ENCODE assay signal across 8 mouse cellular contexts in genomic region chr3:88685958-88686451, GRCm38 (mm10). TPM values are rescaled to one million over a fixed set of nuclear protein-coding genes. Genes with fewer than 3 reads are reported as not detected.
DNase-seq lines count a peak whose midpoint lies in the region; ATAC-seq and TF ChIP-seq lines count a peak whose summit lies in the region.

No protein-coding gene starts in this region.

- H3K4me2 ChIP-seq in heart, embryonic 12.5 days: peak overlapping the region; percentile 91
- H3K4me2 ChIP-seq in heart, postnatal 0 days (ENCODE audit: low read depth, low read length): peak overlapping the region; percentile 83
- H3K4me2 ChIP-seq in limb, embryonic 13.5 days (replicated peaks): peak overlapping the region; percentile 97
- H3K4me2 ChIP-seq in midbrain, embryonic 12.5 days (replicated peaks): peak overlapping the region; percentile 84

- under 1% methylated on average over 44 of the region's 45 CpGs for WGBS in heart, embryonic 12.5 days
- under 1% methylated on average over 45 of the region's 45 CpGs for WGBS in heart, postnatal 0 days
- WGBS in limb, embryonic 13.5 days: under 1% methylated on average over 42 of the region's 45 CpGs
- WGBS in midbrain, embryonic 12.5 days: under 1% methylated on average over 44 of the region's 45 CpGs

- H3K4me1 ChIP-seq in heart, embryonic 12.5 days (replicated peaks): peaks cover 14% of the 10 kb centered on the region
- peaks cover 14% of the 10 kb centered on the region for H3K4me1 ChIP-seq in heart, postnatal 0 days (ENCODE audit: control insufficient read depth, insufficient read depth)
- H3K4me1 ChIP-seq in limb, embryonic 13.5 days: peaks cover 14% of the 10 kb centered on the region
- H3K4me1 ChIP-seq in midbrain, embryonic 12.5 days: peaks cover 24% of the 10 kb centered on the region

- peaks cover 33% of the 10 kb centered on the region for H3K36me3 ChIP-seq in heart, embryonic 12.5 days
- peaks cover 29% of the 10 kb centered on the region for H3K36me3 ChIP-seq in heart, postnatal 0 days (replicated peaks; ENCODE audit: control insufficient read depth, insufficient read depth, low read length)
- H3K36me3 ChIP-seq in limb, embryonic 13.5 days: peaks cover 34% of the 10 kb centered on the region
- peaks cover 31% of the 10 kb centered on the region for H3K36me3 ChIP-seq in midbrain, embryonic 12.5 days

- no peak for TF ChIP-seq EP300 in heart, postnatal 0 days (IDR thresholded peaks at IDR 0.05; ENCODE audit: low read depth)

- H3K27ac ChIP-seq in heart, embryonic 12.5 days (ENCODE audit: poor library complexity, severe bottlenecking): peak overlapping the region; percentile 98
- H3K27ac ChIP-seq in heart, postnatal 0 days (ENCODE audit: low read depth): peak overlapping the region; percentile 96
- H3K27ac ChIP-seq in limb, embryonic 13.5 days: peak overlapping the region; percentile 99
- peak overlapping the region; percentile 89 for H3K27ac ChIP-seq in midbrain, embryonic 12.5 days (replicated peaks)

- H3K27me3 ChIP-seq in heart, embryonic 12.5 days (replicated peaks): no peaks in the 10 kb centered on the region
- no peaks in the 10 kb centered on the region for H3K27me3 ChIP-seq in heart, postnatal 0 days (ENCODE audit: control insufficient read depth, insufficient read depth, low read length)
- no peaks in the 10 kb centered on the region for H3K27me3 ChIP-seq in limb, embryonic 13.5 days
- H3K27me3 ChIP-seq in midbrain, embryonic 12.5 days: no peaks in the 10 kb centered on the region

- no peak for DNase-seq in heart, adult 11 months
- peak; percentile 33 for DNase-seq in MEL-GATA-1-ER (ENCODE audit: extremely low read depth, low read depth)
- peak; percentile 73 for DNase-seq in embryo, embryonic 10.5 days (ENCODE audit: low spot score)
- DNase-seq in heart, postnatal 0 days (ENCODE audit: low spot score): peak; percentile 57
- peak; percentile 58 for DNase-seq in thymus, postnatal 14 days

- ATAC-seq in heart, embryonic 12.5 days (ENCODE audit: insufficient number of reproducible peaks, low FRiP score): peak; percentile 63
- ATAC-seq in heart, postnatal 0 days (ENCODE audit: insufficient read depth, low read depth): peak; percentile 57
- ATAC-seq in limb, embryonic 13.5 days (ENCODE audit: low FRiP score, low read depth): peak; percentile 80
- peak; percentile 64 for ATAC-seq in midbrain, embryonic 12.5 days (ENCODE audit: low FRiP score, low read depth)

- no peaks in the 10 kb centered on the region for H3K9me3 ChIP-seq in heart, embryonic 12.5 days (replicated peaks)
- H3K9me3 ChIP-seq in heart, postnatal 0 days (replicated peaks; ENCODE audit: control insufficient read depth, low read length): no peaks in the 10 kb centered on the region
- no peaks in the 10 kb centered on the region for H3K9me3 ChIP-seq in limb, embryonic 13.5 days
- H3K9me3 ChIP-seq in midbrain, embryonic 12.5 days: no peaks in the 10 kb centered on the region

- TF ChIP-seq CTCF in heart, postnatal 0 days (IDR thresholded peaks at IDR 0.05; ENCODE audit: low read depth): peak; percentile 4; the same call in 1 of the 2 replicates

- peak overlapping the region; percentile 99 for H3K9ac ChIP-seq in heart, embryonic 12.5 days
- H3K9ac ChIP-seq in heart, postnatal 0 days (replicated peaks; ENCODE audit: low read depth, low read length): peak overlapping the region; percentile 90
- H3K9ac ChIP-seq in limb, embryonic 13.5 days: peak overlapping the region; percentile 98
- peak overlapping the region; percentile 97 for H3K9ac ChIP-seq in midbrain, embryonic 12.5 days (replicated peaks)

- H3K4me3 ChIP-seq in heart, embryonic 12.5 days: peak overlapping the region; percentile 93
- peak overlapping the region; percentile 71 for H3K4me3 ChIP-seq in heart, postnatal 0 days (ENCODE audit: low read depth, low read length)
- H3K4me3 ChIP-seq in limb, embryonic 13.5 days: peak overlapping the region; percentile 99
- H3K4me3 ChIP-seq in midbrain, embryonic 12.5 days: peak overlapping the region; percentile 98

RNA-seq across cellular contexts. Expression of gene Khdc4, which starts 0.4 kb away (rescaled TPM):
- polyA plus RNA-seq in heart, embryonic 12.5 days (2016; fragmentation: Nextera tagmentation; extraction: Ambion mirVana): 75.3 and 75.6 TPM in 2 replicates
- total RNA-seq in heart, postnatal 0 days (2014; rRNA removed; ENCODE audit: low replicate concordance): 96.2 and 102 TPM in 2 replicates
- polyA plus RNA-seq in heart, postnatal 0 days (2015; fragmentation: Nextera tagmentation; extraction: Ambion mirVana): 44.4 and 46.2 TPM in 2 replicates
- polyA plus RNA-seq in limb, embryonic 13.5 days (2015; fragmentation: Nextera tagmentation; extraction: Ambion mirVana): 106 TPM in 2 replicates
- polyA plus RNA-seq in midbrain, embryonic 12.5 days (2016; fragmentation: Nextera tagmentation; extraction: Ambion mirVana): 122 and 123 TPM in 2 replicates

RNA-seq across cellular contexts. Expression of gene Rit1, which starts 30.6 kb away (rescaled TPM):
- 45.9 and 46.5 TPM in 2 replicates for polyA plus RNA-seq in heart, embryonic 12.5 days (2016; fragmentation: Nextera tagmentation; extraction: Ambion mirVana)
- total RNA-seq in heart, postnatal 0 days (2014; rRNA removed; ENCODE audit: low replicate concordance): 65.8 and 82.6 TPM in 2 replicates
- 85.4 and 119 TPM in 2 replicates for polyA plus RNA-seq in heart, postnatal 0 days (2015; fragmentation: Nextera tagmentation; extraction: Ambion mirVana)
- 50.1 and 51.1 TPM in 2 replicates for polyA plus RNA-seq in limb, embryonic 13.5 days (2015; fragmentation: Nextera tagmentation; extraction: Ambion mirVana)
- polyA plus RNA-seq in midbrain, embryonic 12.5 days (2016; fragmentation: Nextera tagmentation; extraction: Ambion mirVana): 43.6 and 44.7 TPM in 2 replicates

RNA-seq across cellular contexts. Expression of gene Rxfp4, which starts 33.1 kb away (rescaled TPM):
- polyA plus RNA-seq in heart, embryonic 12.5 days (2016; fragmentation: Nextera tagmentation; extraction: Ambion mirVana): not detected in 2 replicates
- total RNA-seq in heart, postnatal 0 days (2014; rRNA removed; ENCODE audit: low replicate concordance): not detected in 2 replicates
- polyA plus RNA-seq in heart, postnatal 0 days (2015; fragmentation: Nextera tagmentation; extraction: Ambion mirVana): not detected in 2 replicates
- not detected in 2 replicates for polyA plus RNA-seq in limb, embryonic 13.5 days (2015; fragmentation: Nextera tagmentation; extraction: Ambion mirVana)
- not detected in 2 replicates for polyA plus RNA-seq in midbrain, embryonic 12.5 days (2016; fragmentation: Nextera tagmentation; extraction: Ambion mirVana)
